Mouse (Mus musculus): Measurements from ENCODE around the gene Sntg2.

DNA sequence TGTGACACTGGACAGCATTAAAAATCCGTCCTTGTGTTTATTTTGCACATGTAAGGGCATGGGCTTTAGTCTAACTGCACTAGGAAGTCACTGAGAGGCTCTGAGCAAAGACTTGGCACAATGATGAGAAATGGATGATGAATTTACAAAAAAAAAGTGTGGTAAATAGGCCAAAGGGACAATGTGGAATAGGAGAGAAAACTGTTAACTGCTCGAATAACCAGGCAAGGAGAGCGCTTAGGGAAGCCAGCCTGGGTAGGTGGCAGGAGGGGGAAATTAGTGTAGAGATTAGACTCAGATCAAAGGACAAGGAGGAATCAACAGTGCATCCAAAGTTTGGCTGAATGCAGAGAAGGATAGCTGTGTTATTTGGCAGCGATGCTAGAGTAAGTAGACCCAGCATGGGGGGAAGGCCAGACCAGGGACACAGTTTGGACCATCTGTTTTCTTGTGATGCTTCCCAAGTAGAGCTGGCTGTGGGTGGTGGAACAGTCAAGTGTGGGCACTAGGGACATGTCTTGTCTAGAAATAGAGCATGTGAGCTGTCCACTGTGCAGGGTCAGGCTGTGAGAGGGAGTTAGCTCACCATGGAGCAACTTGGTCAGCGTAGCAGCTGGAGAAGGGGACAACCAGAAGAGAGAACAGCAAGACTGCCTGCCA lies 126.8 kb downstream of the Sntg2 start:
- TF ChIP-seq CTCF (IDR thresholded peaks at IDR 0.05; ENCODE audit: borderline replicate concordance, extremely low read depth, insufficient read depth, insufficient read length) (no peak), POLR2A (IDR thresholded peaks at IDR 0.05; ENCODE audit: borderline replicate concordance, extremely low read depth, insufficient read depth, insufficient read length, poor library complexity, severe bottlenecking) (no peak)

All from brain, embryonic 14.5 days (tissue).